Comparison of ENCODE assay signal across 15 mouse cellular contexts in genomic region chr11:101946525-101946924, GRCm38 (mm10). TPM values are rescaled to one million over a fixed set of nuclear protein-coding genes. Genes with fewer than 3 reads are reported as not detected.
A peak's percentile ranks its signal among the peaks of the same experiment; 100 is the strongest.
DNase-seq lines count a peak whose midpoint lies in the region; ATAC-seq and TF ChIP-seq lines count a peak whose summit lies in the region.
"Had no signal": no experiment of that assay in that cellular context is flagged by ENCODE, and none has a peak within 500 bp of the region (broad histone marks: within the 10 kb centered on the region; RNA-seq: fewer than 3 reads in every experiment).

No protein-coding gene starts in this region.

- no peak overlapping the region for H3ac ChIP-seq in myocyte (ENCODE audit: control insufficient read depth, insufficient read length)

- no peak for ATAC-seq in hindbrain, embryonic 11.5 days (ENCODE audit: low FRiP score)
- ATAC-seq in hindbrain, embryonic 13.5 days (ENCODE audit: low FRiP score) = no peak
- ATAC-seq in midbrain, embryonic 13.5 days = peak; percentile 48; the same call in 1 of the 2 replicates
- no peak for ATAC-seq in midbrain, embryonic 15.5 days (replicated peaks)

- no peak for TF ChIP-seq POLR2A in bone marrow macrophage, adult 2 months (IDR thresholded peaks at IDR 0.05; ENCODE audit: borderline replicate concordance, low read depth, low read length)
- no peak for TF ChIP-seq POLR2A in myocyte (IDR thresholded peaks at IDR 0.05; ENCODE audit: insufficient read length, low read depth)

- no peaks in the 10 kb centered on the region for H3K79me2 ChIP-seq in myocyte (ENCODE audit: control insufficient read depth, insufficient read depth)

- WGBS in hindbrain, embryonic 11.5 days = 22% methylated on average over 5 of the region's 5 CpGs
- 34% methylated on average over 5 of the region's 5 CpGs for WGBS in hindbrain, embryonic 13.5 days
- WGBS in midbrain, embryonic 13.5 days = 24% methylated on average over 5 of the region's 5 CpGs
- WGBS in midbrain, embryonic 15.5 days = 25% methylated on average over 5 of the region's 5 CpGs

- H3K27me3 ChIP-seq in hindbrain, embryonic 11.5 days (ENCODE audit: control insufficient read depth, insufficient read depth, low read length) = no peaks in the 10 kb centered on the region
- H3K27me3 ChIP-seq in hindbrain, embryonic 13.5 days = peaks cover 18% of the 10 kb centered on the region
- H3K27me3 ChIP-seq in midbrain, embryonic 13.5 days = peaks cover 11% of the 10 kb centered on the region
- no peaks in the 10 kb centered on the region for H3K27me3 ChIP-seq in midbrain, embryonic 15.5 days (replicated peaks)
- H3K27me3 ChIP-seq in myocyte (ENCODE audit: control insufficient read depth, insufficient read depth, insufficient read length) = peaks cover 70% of the 10 kb centered on the region

- no peaks in the 10 kb centered on the region for H3K9me3 ChIP-seq in hindbrain, embryonic 11.5 days (ENCODE audit: control insufficient read depth, low read length)
- H3K9me3 ChIP-seq in hindbrain, embryonic 13.5 days = no peaks in the 10 kb centered on the region
- no peaks in the 10 kb centered on the region for H3K9me3 ChIP-seq in midbrain, embryonic 13.5 days
- no peaks in the 10 kb centered on the region for H3K9me3 ChIP-seq in midbrain, embryonic 15.5 days

- 0 out of 2 replicates have a peak, but pooled peaks have one; percentile 17 for TF ChIP-seq CTCF in bone marrow macrophage, adult 2 months (IDR thresholded peaks at IDR 0.05; ENCODE audit: low read depth, low read length)

- no peaks in the 10 kb centered on the region for H3K4me1 ChIP-seq in hindbrain, embryonic 11.5 days (replicated peaks; ENCODE audit: control insufficient read depth, insufficient read depth, low read length)
- no peaks in the 10 kb centered on the region for H3K4me1 ChIP-seq in hindbrain, embryonic 13.5 days (replicated peaks)
- H3K4me1 ChIP-seq in midbrain, embryonic 13.5 days (replicated peaks) = no peaks in the 10 kb centered on the region
- no peaks in the 10 kb centered on the region for H3K4me1 ChIP-seq in midbrain, embryonic 15.5 days
- no peaks in the 10 kb centered on the region for H3K4me1 ChIP-seq in bone marrow macrophage, adult 2 months (ENCODE audit: control insufficient read depth, insufficient read depth, low read length)

- H3K9ac ChIP-seq in hindbrain, embryonic 11.5 days (ENCODE audit: low read depth, low read length) = no peak overlapping the region
- H3K9ac ChIP-seq in hindbrain, embryonic 13.5 days = no peak overlapping the region
- no peak overlapping the region for H3K9ac ChIP-seq in midbrain, embryonic 13.5 days (replicated peaks)
- no peak overlapping the region for H3K9ac ChIP-seq in midbrain, embryonic 15.5 days

- H3K4me3 ChIP-seq in hindbrain, embryonic 11.5 days (ENCODE audit: low read depth, low read length) = no peak overlapping the region
- H3K4me3 ChIP-seq in hindbrain, embryonic 13.5 days = no peak overlapping the region
- no peak overlapping the region for H3K4me3 ChIP-seq in midbrain, embryonic 13.5 days (replicated peaks)
- no peak overlapping the region for H3K4me3 ChIP-seq in midbrain, embryonic 15.5 days
- no peak overlapping the region for H3K4me3 ChIP-seq in bone marrow macrophage, adult 2 months (ENCODE audit: insufficient read depth, low read length)
- no peak overlapping the region for H3K4me3 ChIP-seq in myocyte
- H3K4me3 ChIP-seq: erythroblast, embryonic 14.5 days had no signal

- intact Hi-C loops in left cerebral cortex, postnatal 25 days (cut with DNase I) = no loop called here

- no peak overlapping the region for H3K27ac ChIP-seq in hindbrain, embryonic 11.5 days (ENCODE audit: low read depth, low read length)
- H3K27ac ChIP-seq in hindbrain, embryonic 13.5 days = no peak overlapping the region
- 0 out of 2 replicates have a peak overlapping the region, but pooled peaks have one; percentile 14 for H3K27ac ChIP-seq in midbrain, embryonic 13.5 days
- H3K27ac ChIP-seq in midbrain, embryonic 15.5 days = no peak overlapping the region
- H3K27ac ChIP-seq in bone marrow macrophage, adult 2 months (ENCODE audit: insufficient read depth, low read depth, low read length) = no peak overlapping the region

- no peaks in the 10 kb centered on the region for H3K36me3 ChIP-seq in hindbrain, embryonic 11.5 days (ENCODE audit: control insufficient read depth, insufficient read depth, low read length)
- no peaks in the 10 kb centered on the region for H3K36me3 ChIP-seq in hindbrain, embryonic 13.5 days
- H3K36me3 ChIP-seq in midbrain, embryonic 13.5 days = no peaks in the 10 kb centered on the region
- no peaks in the 10 kb centered on the region for H3K36me3 ChIP-seq in midbrain, embryonic 15.5 days (replicated peaks)
- no peaks in the 10 kb centered on the region for H3K36me3 ChIP-seq in myocyte (ENCODE audit: control insufficient read depth, insufficient read depth)

- DNase-seq in hindbrain, embryonic 11.5 days (ENCODE audit: low spot score) = peak; percentile 59
- DNase-seq in adrenal gland, postnatal 4 days (ENCODE audit: low spot score in 2 of 2) = no peak
- DNase-seq in left cerebral cortex, postnatal 25 days (ENCODE audit: low spot score in 2 of 2) = no peak
- DNase-seq: cerebellum, postnatal 25 days; heart, postnatal 36 days; lung, adult 2 months had no signal

- no peak overlapping the region for H3K4me2 ChIP-seq in hindbrain, embryonic 11.5 days (replicated peaks; ENCODE audit: low read depth, low read length)
- no peak overlapping the region for H3K4me2 ChIP-seq in hindbrain, embryonic 13.5 days
- H3K4me2 ChIP-seq in midbrain, embryonic 13.5 days (replicated peaks) = no peak overlapping the region
- no peak overlapping the region for H3K4me2 ChIP-seq in midbrain, embryonic 15.5 days
- no peak overlapping the region for H3K4me2 ChIP-seq in myocyte (ENCODE audit: low read depth)

TF ChIP-seq in myocyte, 11 proteins besides CTCF, POLR2A, EP300 and RAD21:
- TF ChIP-seq SRF (IDR thresholded peaks at IDR 0.05; ENCODE audit: control insufficient read depth, insufficient read length, low read depth) = peak; percentile 85
- TF ChIP-seq REST (IDR thresholded peaks at IDR 0.05; ENCODE audit: insufficient read depth, insufficient read length) = no peak

RNA-seq across cellular contexts. Expression of gene Sost, which starts 20.3 kb away (rescaled TPM):
- 0.11 and 0.31 TPM in 2 replicates for polyA plus RNA-seq in hindbrain, embryonic 11.5 days (2014; fragmentation: Nextera tagmentation; extraction: Ambion mirVana)
- 0.42 TPM in 1 of 2 replicates, not detected in the other for polyA plus RNA-seq in hindbrain, embryonic 13.5 days (2015; fragmentation: Nextera tagmentation; extraction: Ambion mirVana)
- polyA plus RNA-seq in midbrain, embryonic 13.5 days (2015; fragmentation: Nextera tagmentation; extraction: Ambion mirVana) = 0.07 and 0.24 TPM in 2 replicates
- not detected in 2 replicates for polyA plus RNA-seq in midbrain, embryonic 15.5 days (2015; fragmentation: Nextera tagmentation; extraction: Ambion mirVana)
- not detected in 2 replicates for polyA plus RNA-seq in bone marrow macrophage, adult 2 months (2012; ENCODE audit: insufficient read depth, insufficient read length, missing spikeins)
- polyA plus RNA-seq in myocyte (2012; fragmentation: generic; extraction: Trizol) = 0.25 TPM
- under 1 TPM; 0.20 to 0.25 TPM for total RNA-seq in adrenal gland, postnatal 4 days (2021)
- not detected for total RNA-seq in left cerebral cortex, postnatal 25 days (2021)
- total RNA-seq: left cerebral cortex, postnatal 14 days had no signal
- polyA plus RNA-seq: erythroblast, embryonic 14.5 days; large intestine, adult 2 months had no signal

RNA-seq across cellular contexts. Expression of gene Cfap97d1, which starts 37.6 kb away (rescaled TPM):
- not detected in 2 replicates for polyA plus RNA-seq in hindbrain, embryonic 11.5 days (2014; fragmentation: Nextera tagmentation; extraction: Ambion mirVana)
- not detected in 2 replicates for polyA plus RNA-seq in hindbrain, embryonic 13.5 days (2015; fragmentation: Nextera tagmentation; extraction: Ambion mirVana)
- not detected in 2 replicates for polyA plus RNA-seq in midbrain, embryonic 13.5 days (2015; fragmentation: Nextera tagmentation; extraction: Ambion mirVana)
- polyA plus RNA-seq in midbrain, embryonic 15.5 days (2015; fragmentation: Nextera tagmentation; extraction: Ambion mirVana) = not detected in 2 replicates
- polyA plus RNA-seq in bone marrow macrophage, adult 2 months (2012; ENCODE audit: insufficient read depth, insufficient read length, missing spikeins) = not detected in 2 replicates
- polyA plus RNA-seq in myocyte (2012; fragmentation: generic; extraction: Trizol) = not detected
- not detected for total RNA-seq in adrenal gland, postnatal 4 days (2021)
- total RNA-seq in left cerebral cortex, postnatal 25 days (2021) = not detected
- total RNA-seq: gastrocnemius, postnatal 4 days; heart, postnatal 36 days; left cerebral cortex, postnatal 14 days had no signal
- polyA plus RNA-seq: erythroblast, embryonic 14.5 days; large intestine, adult 2 months; lung, adult 2 months had no signal

RNA-seq across cellular contexts. Expression of gene Dusp3, which starts 40.3 kb away (rescaled TPM):
- 11.4 and 12.1 TPM in 2 replicates for polyA plus RNA-seq in hindbrain, embryonic 11.5 days (2014; fragmentation: Nextera tagmentation; extraction: Ambion mirVana)
- polyA plus RNA-seq in hindbrain, embryonic 13.5 days (2015; fragmentation: Nextera tagmentation; extraction: Ambion mirVana) = 15.4 and 16.0 TPM in 2 replicates
- polyA plus RNA-seq in midbrain, embryonic 13.5 days (2015; fragmentation: Nextera tagmentation; extraction: Ambion mirVana) = 11.3 and 11.8 TPM in 2 replicates
- 21.7 and 22.2 TPM in 2 replicates for polyA plus RNA-seq in midbrain, embryonic 15.5 days (2015; fragmentation: Nextera tagmentation; extraction: Ambion mirVana)
- 79.3 and 80.4 TPM in 2 replicates for polyA plus RNA-seq in bone marrow macrophage, adult 2 months (2012; ENCODE audit: insufficient read depth, insufficient read length, missing spikeins)
- polyA plus RNA-seq in myocyte (2012; fragmentation: generic; extraction: Trizol) = 81.1 TPM
- 10 to 100 TPM; 62.2 to 71.6 TPM for total RNA-seq in adrenal gland, postnatal 4 days (2021)
- 100 to 1,000 TPM; 217 to 237 TPM for total RNA-seq in left cerebral cortex, postnatal 25 days (2021)

RNA-seq across cellular contexts. Expression of gene Meox1, which starts 52.4 kb away (rescaled TPM):
- 1.2 and 2.1 TPM in 2 replicates for polyA plus RNA-seq in hindbrain, embryonic 11.5 days (2014; fragmentation: Nextera tagmentation; extraction: Ambion mirVana)
- polyA plus RNA-seq in hindbrain, embryonic 13.5 days (2015; fragmentation: Nextera tagmentation; extraction: Ambion mirVana) = 0.43 and 0.56 TPM in 2 replicates
- 0.12 and 0.13 TPM in 2 replicates for polyA plus RNA-seq in midbrain, embryonic 13.5 days (2015; fragmentation: Nextera tagmentation; extraction: Ambion mirVana)
- 0.57 and 0.75 TPM in 2 replicates for polyA plus RNA-seq in midbrain, embryonic 15.5 days (2015; fragmentation: Nextera tagmentation; extraction: Ambion mirVana)
- not detected in 2 replicates for polyA plus RNA-seq in bone marrow macrophage, adult 2 months (2012; ENCODE audit: insufficient read depth, insufficient read length, missing spikeins)
- 0.16 TPM for polyA plus RNA-seq in myocyte (2012; fragmentation: generic; extraction: Trizol)
- total RNA-seq in adrenal gland, postnatal 4 days (2021) = 1 to 10 TPM; 7.1 to 7.8 TPM
- under 1 TPM; 0.53 to 0.78 TPM for total RNA-seq in left cerebral cortex, postnatal 25 days (2021)
- polyA plus RNA-seq: erythroblast, embryonic 14.5 days had no signal
